Mouse (Mus musculus) embryonic fibroblast, embryonic 13.5 days (primary cell): ENCODE measurements around the gene Hist1h1a.
A peak's percentile ranks its signal among the peaks of the same experiment; 100 is the strongest.

Experiments used
- CTCF ChIP-seq: IDR thresholded peaks from 2 replicates; pipeline ENCODE4 v1.5.1; 2011; ENCODE audit warnings: mild to moderate bottlenecking, control low read depth, low read length, moderate library complexity, borderline replicate concordance; ENCODE audit not compliant: insufficient read depth
- POLR2A ChIP-seq: IDR thresholded peaks from 2 replicates; pipeline ENCODE4 v1.6.1; 2011; ENCODE audit warnings: low read depth, mild to moderate bottlenecking, control low read depth, low read length, moderate library complexity

- TF ChIP-seq POLR2A, result peak; percentile 67
- TF ChIP-seq CTCF, result no peak
Measured at GRCm38 (mm10) chr13:23739922-23740252, 23.6 kb upstream of the Hist1h1a start.
